Mouse (Mus musculus) forebrain, embryonic 11.5 days (tissue): ENCODE results near the gene Cenpx. TPM values are rescaled to one million over a fixed set of nuclear protein-coding genes. Genes with fewer than 3 reads are reported as not detected.

Source experiments
- ATAC-seq: fragments of 200-750 bp; cut with Nextera tagmentation; replicated peaks from 2 replicates; pipeline ENCODE4 v1.8.0; 2017; ENCODE audit warnings: moderate TSS enrichment; ENCODE audit not compliant: low FRiP score
- DNase-seq: peaks from one replicate; pipeline ENCODE4 v3.0.0-alpha.2; 2017; ENCODE audit warnings: low spot score
- H3K27ac ChIP-seq: fragments of 300-500 bp; sonication (generic); 2 replicates; pipeline ENCODE4 v1.5.1; 2014; ENCODE audit warnings: low read depth, low read length
- H3K27me3 ChIP-seq: fragments of 300-500 bp; sonication (generic); 2 replicates; pipeline ENCODE4 v1.6.1; 2014; ENCODE audit warnings: mild to moderate bottlenecking, low read length, mixed read lengths; ENCODE audit not compliant: control insufficient read depth, insufficient read depth
- H3K36me3 ChIP-seq: fragments of 300-500 bp; sonication (generic); 2 replicates; pipeline ENCODE4 v1.6.1; 2014; ENCODE audit warnings: mild to moderate bottlenecking, low read length, moderate library complexity, mixed read lengths; ENCODE audit not compliant: control insufficient read depth, insufficient read depth
- H3K4me1 ChIP-seq: fragments of 300-500 bp; sonication (generic); replicated peaks from 2 replicates; pipeline ENCODE4 v1.6.1; 2014; ENCODE audit warnings: low read length, mixed read lengths; ENCODE audit not compliant: control insufficient read depth, insufficient read depth
- H3K4me2 ChIP-seq: fragments of 300-500 bp; sonication (generic); 2 replicates; pipeline ENCODE4 v1.6.1; 2014; ENCODE audit warnings: low read depth, mild to moderate bottlenecking, low read length, moderate library complexity, mixed read lengths; ENCODE audit not compliant: severe bottlenecking
- H3K4me3 ChIP-seq: fragments of 300-500 bp; sonication (generic); 2 replicates; pipeline ENCODE4 v1.5.1; 2014; ENCODE audit warnings: low read depth, low read length
- H3K9ac ChIP-seq: fragments of 300-500 bp; sonication (generic); 2 replicates; pipeline ENCODE4 v1.6.1; 2014; ENCODE audit warnings: low read length
- H3K9me3 ChIP-seq: fragments of 300-500 bp; sonication (generic); 2 replicates; pipeline ENCODE4 v1.6.1; 2016; ENCODE audit warnings: low read length, mixed read lengths; ENCODE audit not compliant: control insufficient read depth
- WGBS: fragments of 180-500 bp; shearing (Covaris S2); extraction: QIAGEN DNeasy Blood & Tissue Kit; methylation state at CpG from one replicate; pipeline ENCODE4 v1.1.7; 2014; 5-methylcytosine and 5-hydroxymethylcytosine counted together
- polyA plus RNA-seq: library from polyadenylated mRNA; unstranded; fragments of >200 nt; fragmentation: Nextera tagmentation; extraction: Ambion mirVana; gene quantifications from 2 replicates; pipeline ENCODE4 v1.2.1, GENCODE M21; 2014

The Cenpx gene
- polyA plus RNA-seq, 1 experiment from 2014 or later = 121 TPM

- H3K9me3 ChIP-seq = no peaks in the 10 kb centered on the region
- H3K9ac ChIP-seq = peak overlapping the region; percentile 78
- peak overlapping the region; percentile 12; the same call in 1 of the 2 replicates for H3K27ac ChIP-seq
- H3K4me1 ChIP-seq = peaks cover 9% of the 10 kb centered on the region
- H3K36me3 ChIP-seq = no peaks in the 10 kb centered on the region; the same call in none of the 2 replicates
- peak; percentile 95 for DNase-seq
- WGBS = 8% methylated on average over 17 of the region's 17 CpGs
- no peak for ATAC-seq
- peak overlapping the region; percentile 99 for H3K4me2 ChIP-seq
- peaks cover 10% of the 10 kb centered on the region for H3K27me3 ChIP-seq
- H3K4me3 ChIP-seq = peak overlapping the region; percentile 59
Observed at GRCm38 (mm10) chr11:120720450-120720849, 6.9 kb upstream of the Cenpx start.

- H3K4me2 ChIP-seq = no peak overlapping the region
- H3K4me3 ChIP-seq = no peak overlapping the region
- no peaks in the 10 kb centered on the region; the same call in none of the 2 replicates for H3K36me3 ChIP-seq
- H3K27me3 ChIP-seq = peaks cover 10% of the 10 kb centered on the region
- H3K4me1 ChIP-seq = peaks cover 9% of the 10 kb centered on the region
- ATAC-seq (no peak), DNase-seq (no peak)
- 85% methylated on average over 13 of the region's 13 CpGs for WGBS
- H3K9me3 ChIP-seq = no peaks in the 10 kb centered on the region
- H3K27ac ChIP-seq = no peak overlapping the region
- H3K9ac ChIP-seq = no peak overlapping the region
Observed at GRCm38 (mm10) chr11:120719841-120720376, 6.4 kb upstream of the Cenpx start.

- WGBS = 91% methylated on average over 9 of the region's 9 CpGs
- no peak overlapping the region for H3K9ac ChIP-seq
- no peaks in the 10 kb centered on the region for H3K9me3 ChIP-seq
- no peak overlapping the region for H3K4me3 ChIP-seq
- DNase-seq (no peak), ATAC-seq (no peak)
- H3K4me2 ChIP-seq = no peak overlapping the region
- H3K27ac ChIP-seq = no peak overlapping the region
- no peaks in the 10 kb centered on the region; the same call in none of the 2 replicates for H3K36me3 ChIP-seq
- H3K4me1 ChIP-seq = peaks cover 15% of the 10 kb centered on the region
- H3K27me3 ChIP-seq = peaks cover 10% of the 10 kb centered on the region
Observed at GRCm38 (mm10) chr11:120719242-120719641, 5.7 kb upstream of the Cenpx start.

GRCm38 (mm10) chr11:120715131-120715530, 1.6 kb upstream of the Cenpx start:
- no peak overlapping the region for H3K27ac ChIP-seq
- no peaks in the 10 kb centered on the region for H3K27me3 ChIP-seq
- DNase-seq (no peak), ATAC-seq (no peak)
- H3K4me1 ChIP-seq = peaks cover 10% of the 10 kb centered on the region
- no peak overlapping the region for H3K4me3 ChIP-seq
- 90% methylated on average over 9 of the region's 9 CpGs for WGBS
- H3K4me2 ChIP-seq = no peak overlapping the region
- no peaks in the 10 kb centered on the region for H3K9me3 ChIP-seq
- H3K9ac ChIP-seq = no peak overlapping the region
- H3K36me3 ChIP-seq = no peaks in the 10 kb centered on the region; the same call in none of the 2 replicates

- Histone ChIP-seq H3K27me3 (no peaks in the 10 kb centered on the region), H3K9ac (peak overlapping the region; percentile 73), H3K4me1 (peaks cover 10% of the 10 kb centered on the region), H3K4me2 (peak overlapping the region; percentile 98), H3K9me3 (no peaks in the 10 kb centered on the region), H3K27ac (no peak overlapping the region), H3K4me3 (peak overlapping the region; percentile 46), H3K36me3 (no peaks in the 10 kb centered on the region; the same call in none of the 2 replicates)
- 66% methylated on average over 10 of the region's 10 CpGs for WGBS
- DNase-seq (no peak), ATAC-seq (no peak)
Observed at GRCm38 (mm10) chr11:120714546-120714945, 1.0 kb upstream of the Cenpx start.

GRCm38 (mm10) chr11:120712771-120713568, 568 bp downstream of the Cenpx start:
- DNase-seq (peak; percentile 88), ATAC-seq (peak; percentile 67)
- Histone ChIP-seq H3K4me2 (peak overlapping the region; percentile 98), H3K4me1 (peaks cover 11% of the 10 kb centered on the region), H3K27ac (peak overlapping the region; percentile 8), H3K9me3 (no peaks in the 10 kb centered on the region), H3K36me3 (no peaks in the 10 kb centered on the region; the same call in none of the 2 replicates), H3K4me3 (peak overlapping the region; percentile 54), H3K27me3 (no peaks in the 10 kb centered on the region), H3K9ac (peak overlapping the region; percentile 55)
- under 1% methylated on average over 38 of the region's 38 CpGs for WGBS

- Histone ChIP-seq H3K36me3 (no peaks in the 10 kb centered on the region; the same call in none of the 2 replicates), H3K27ac (no peak overlapping the region), H3K9me3 (no peaks in the 10 kb centered on the region), H3K9ac (peak overlapping the region; percentile 21; the same call in 1 of the 2 replicates), H3K4me3 (no peak overlapping the region; the same call in 1 of the 2 replicates), H3K27me3 (no peaks in the 10 kb centered on the region), H3K4me2 (peak overlapping the region; percentile 98; the same call in 1 of the 2 replicates), H3K4me1 (peaks cover 18% of the 10 kb centered on the region)
- ATAC-seq = no peak
- 68% methylated on average over 8 of the region's 8 CpGs for WGBS
- DNase-seq = no peak
Observed at GRCm38 (mm10) chr11:120711980-120712604, 1.4 kb downstream of the Cenpx start.

- H3K4me2 ChIP-seq = no peak overlapping the region
- no peaks in the 10 kb centered on the region for H3K27me3 ChIP-seq
- H3K27ac ChIP-seq = no peak overlapping the region
- no peaks in the 10 kb centered on the region for H3K9me3 ChIP-seq
- ATAC-seq = no peak
- DNase-seq = no peak
- peaks cover 28% of the 10 kb centered on the region for H3K4me1 ChIP-seq
- H3K9ac ChIP-seq = no peak overlapping the region
- 86% methylated on average over 5 of the region's 5 CpGs for WGBS
- H3K36me3 ChIP-seq = no peaks in the 10 kb centered on the region
- no peak overlapping the region for H3K4me3 ChIP-seq
Observed at GRCm38 (mm10) chr11:120710672-120711071, 2.9 kb downstream of the Cenpx start.
